Mouse (Mus musculus) neural tube, embryonic 12.5 days (tissue): ENCODE results near the gene Zfp239. TPM values are rescaled to one million over a fixed set of nuclear protein-coding genes. Genes with fewer than 3 reads are reported as not detected.
A peak's percentile ranks its signal among the peaks of the same experiment; 100 is the strongest.

Experiments
- ATAC-seq: fragments of 200-750 bp; cut with Nextera tagmentation; 2 replicates; pipeline ENCODE4 v1.8.0; 2017; ENCODE audit warnings: low read depth, mild to moderate bottlenecking, moderate TSS enrichment, moderate library complexity; ENCODE audit not compliant: low FRiP score
- H3K27ac ChIP-seq: fragments of 300-500 bp; sonication (generic); 2 replicates; pipeline ENCODE4 v1.5.1; 2016
- H3K27me3 ChIP-seq: fragments of 300-500 bp; sonication (generic); replicated peaks from 2 replicates; pipeline ENCODE4 v1.6.1; 2016; ENCODE audit warnings: mild to moderate bottlenecking
- H3K36me3 ChIP-seq: fragments of 300-500 bp; sonication (generic); 2 replicates; pipeline ENCODE4 v1.6.1; 2016; ENCODE audit warnings: mild to moderate bottlenecking
- H3K4me1 ChIP-seq: fragments of 300-500 bp; sonication (generic); 2 replicates; pipeline ENCODE4 v1.6.1; 2016
- H3K4me2 ChIP-seq: fragments of 300-500 bp; sonication (generic); replicated peaks from 2 replicates; pipeline ENCODE4 v1.6.1; 2016; ENCODE audit warnings: mild to moderate bottlenecking
- H3K4me3 ChIP-seq: fragments of 300-500 bp; sonication (generic); 2 replicates; pipeline ENCODE4 v1.5.1; 2016
- H3K9ac ChIP-seq: fragments of 300-500 bp; sonication (generic); 2 replicates; pipeline ENCODE4 v1.6.1; 2016; ENCODE audit warnings: mild to moderate bottlenecking
- H3K9me3 ChIP-seq: fragments of 300-500 bp; sonication (generic); 2 replicates; pipeline ENCODE4 v1.6.1; 2016; ENCODE audit warnings: mild to moderate bottlenecking
- WGBS: fragments of 180-500 bp; shearing (Covaris S2); methylation state at CpG from one replicate; pipeline ENCODE4 v1.1.7; 2016; 5-methylcytosine and 5-hydroxymethylcytosine counted together
- polyA plus RNA-seq: library from polyadenylated mRNA; unstranded; fragments of >200 nt; fragmentation: Nextera tagmentation; extraction: Ambion mirVana; gene quantifications from 2 replicates; pipeline ENCODE4 v1.2.1, GENCODE M21; 2016

The Zfp239 gene
- polyA plus RNA-seq, 1 experiment from 2014 or later, result 11.1 TPM

GRCm38 (mm10) chr6:117881229-117881628 lies 19.3 kb downstream of the Zfp239 start:
- no peak overlapping the region for H3K4me3 ChIP-seq
- H3K9me3 ChIP-seq, result no peaks in the 10 kb centered on the region
- H3K4me1 ChIP-seq, result 0 out of 2 replicates have a peak, but pooled peaks cover 2% of the 10 kb centered on the region
- WGBS, result 40% methylated on average over 7 of the region's 7 CpGs
- H3K27me3 ChIP-seq, result no peaks in the 10 kb centered on the region
- no peak overlapping the region for H3K27ac ChIP-seq
- no peak overlapping the region for H3K9ac ChIP-seq
- H3K4me2 ChIP-seq, result peak overlapping the region; percentile 66; the same call in 1 of the 2 replicates
- H3K36me3 ChIP-seq, result no peaks in the 10 kb centered on the region
- no peak for ATAC-seq

- Histone ChIP-seq H3K36me3 (no peaks in the 10 kb centered on the region), H3K4me3 (no peak overlapping the region), H3K4me2 (no peak overlapping the region), H3K4me1 (0 out of 2 replicates have a peak, but pooled peaks cover 2% of the 10 kb centered on the region), H3K27ac (no peak overlapping the region), H3K9ac (no peak overlapping the region), H3K27me3 (no peaks in the 10 kb centered on the region), H3K9me3 (no peaks in the 10 kb centered on the region)
- WGBS, result 77% methylated on average over 7 of the region's 7 CpGs
- no peak for ATAC-seq
Observed at GRCm38 (mm10) chr6:117881997-117882396, 20.1 kb downstream of the Zfp239 start.

- H3K9me3 ChIP-seq, result no peaks in the 10 kb centered on the region
- H3K9ac ChIP-seq, result no peak overlapping the region
- no peak for ATAC-seq
- no peak overlapping the region for H3K27ac ChIP-seq
- 93% methylated on average over 2 of the region's 2 CpGs for WGBS
- no peaks in the 10 kb centered on the region for H3K27me3 ChIP-seq
- no peak overlapping the region for H3K4me3 ChIP-seq
- 0 out of 2 replicates have a peak, but pooled peaks cover 2% of the 10 kb centered on the region for H3K4me1 ChIP-seq
- H3K4me2 ChIP-seq, result no peak overlapping the region
- H3K36me3 ChIP-seq, result no peaks in the 10 kb centered on the region
Observed at GRCm38 (mm10) chr6:117885943-117886342, 24.0 kb downstream of the Zfp239 start.

- ATAC-seq, result no peak
- H3K4me1 ChIP-seq, result no peaks in the 10 kb centered on the region
- H3K27me3 ChIP-seq, result no peaks in the 10 kb centered on the region
- no peaks in the 10 kb centered on the region for H3K9me3 ChIP-seq
- no peak overlapping the region for H3K27ac ChIP-seq
- no peak overlapping the region for H3K4me3 ChIP-seq
- no peaks in the 10 kb centered on the region for H3K36me3 ChIP-seq
- H3K9ac ChIP-seq, result no peak overlapping the region
- no peak overlapping the region for H3K4me2 ChIP-seq
- WGBS, result 60% methylated on average over 1 of the region's 1 CpGs
Observed at GRCm38 (mm10) chr6:117888032-117888431, 26.1 kb downstream of the Zfp239 start.

- no peak for ATAC-seq
- H3K4me1 ChIP-seq, result no peaks in the 10 kb centered on the region
- no peak overlapping the region for H3K4me3 ChIP-seq
- no peaks in the 10 kb centered on the region for H3K36me3 ChIP-seq
- no peak overlapping the region for H3K27ac ChIP-seq
- H3K4me2 ChIP-seq, result no peak overlapping the region
- no peak overlapping the region for H3K9ac ChIP-seq
- H3K27me3 ChIP-seq, result no peaks in the 10 kb centered on the region
- WGBS, result 70% methylated on average over 2 of the region's 2 CpGs
- H3K9me3 ChIP-seq, result no peaks in the 10 kb centered on the region
Observed at GRCm38 (mm10) chr6:117888642-117889096, 26.8 kb downstream of the Zfp239 start.

GRCm38 (mm10) chr6:117890257-117890656 lies 28.4 kb downstream of the Zfp239 start:
- no peak overlapping the region for H3K27ac ChIP-seq
- H3K9me3 ChIP-seq, result no peaks in the 10 kb centered on the region
- no peaks in the 10 kb centered on the region for H3K36me3 ChIP-seq
- H3K4me3 ChIP-seq, result no peak overlapping the region
- no peak for ATAC-seq
- no peaks in the 10 kb centered on the region for H3K4me1 ChIP-seq
- 84% methylated on average over 6 of the region's 6 CpGs for WGBS
- H3K27me3 ChIP-seq, result no peaks in the 10 kb centered on the region
- H3K4me2 ChIP-seq, result no peak overlapping the region
- H3K9ac ChIP-seq, result no peak overlapping the region

GRCm38 (mm10) chr6:117891369-117892160 lies 29.7 kb downstream of the Zfp239 start:
- Histone ChIP-seq H3K27me3 (no peaks in the 10 kb centered on the region), H3K36me3 (no peaks in the 10 kb centered on the region), H3K9me3 (no peaks in the 10 kb centered on the region), H3K4me2 (no peak overlapping the region), H3K4me1 (no peaks in the 10 kb centered on the region), H3K4me3 (no peak overlapping the region), H3K27ac (no peak overlapping the region), H3K9ac (no peak overlapping the region)
- WGBS, result 70% methylated on average over 14 of the region's 14 CpGs
- no peak for ATAC-seq

- Histone ChIP-seq H3K27me3 (no peaks in the 10 kb centered on the region), H3K4me3 (no peak overlapping the region), H3K9me3 (no peaks in the 10 kb centered on the region), H3K4me1 (no peaks in the 10 kb centered on the region), H3K27ac (no peak overlapping the region), H3K9ac (no peak overlapping the region), H3K4me2 (no peak overlapping the region), H3K36me3 (no peaks in the 10 kb centered on the region)
- WGBS, result 68% methylated on average over 3 of the region's 3 CpGs
- no peak for ATAC-seq
Observed at GRCm38 (mm10) chr6:117892386-117892785, 30.5 kb downstream of the Zfp239 start.

GRCm38 (mm10) chr6:117893435-117893834 lies 31.5 kb downstream of the Zfp239 start:
- no peak for ATAC-seq
- Histone ChIP-seq H3K27me3 (no peaks in the 10 kb centered on the region), H3K4me2 (no peak overlapping the region), H3K36me3 (no peaks in the 10 kb centered on the region), H3K4me3 (no peak overlapping the region), H3K9ac (no peak overlapping the region), H3K4me1 (no peaks in the 10 kb centered on the region), H3K27ac (no peak overlapping the region), H3K9me3 (no peaks in the 10 kb centered on the region)
- 85% methylated on average over 2 of the region's 2 CpGs for WGBS

GRCm38 (mm10) chr6:117897800-117898199 lies 35.9 kb downstream of the Zfp239 start:
- ATAC-seq, result no peak
- H3K9ac ChIP-seq, result no peak overlapping the region
- WGBS, result 84% methylated on average over 5 of the region's 5 CpGs
- no peak overlapping the region for H3K27ac ChIP-seq
- no peaks in the 10 kb centered on the region for H3K27me3 ChIP-seq
- H3K4me2 ChIP-seq, result no peak overlapping the region
- H3K4me1 ChIP-seq, result no peaks in the 10 kb centered on the region
- no peak overlapping the region for H3K4me3 ChIP-seq
- H3K36me3 ChIP-seq, result no peaks in the 10 kb centered on the region
- H3K9me3 ChIP-seq, result no peaks in the 10 kb centered on the region

GRCm38 (mm10) chr6:117900126-117901080 lies 38.5 kb downstream of the Zfp239 start, which contains the start of gene Hnrnpf:
Gene Hnrnpf, plus strand, starts transcription at chr6:117900324.
- Histone ChIP-seq H3K4me2 (no peak within 1 kb of the TSS), H3K9ac (no peak within 1 kb of the TSS), H3K36me3 (no peaks in the 10 kb centered on the region), H3K27me3 (no peaks in the 10 kb centered on the region), H3K4me3 (no peak within 1 kb of the TSS), H3K4me1 (peaks cover under 1% of the 10 kb centered on the region; the same call in 1 of the 2 replicates), H3K27ac (no peak within 1 kb of the TSS), H3K9me3 (no peaks in the 10 kb centered on the region)
- WGBS, result 83% methylated on average over 17 of the region's 17 CpGs
- no peak for ATAC-seq
